Mouse (Mus musculus): ENCODE data around the gene Gm6460. TPM values are rescaled to one million over a fixed set of nuclear protein-coding genes. Genes with fewer than 3 reads are reported as not detected.
"Not testable (repeated sequence)": the region's sequence is repeated elsewhere in the genome, so short reads cannot be mapped to it uniquely, and the experiment has no call there.

The Gm6460 gene
- not detected for total RNA-seq (2018; cell fraction: chromatin; rRNA removed)
- total RNA-seq (2018; cell fraction: cytosol; rRNA removed), result not detected
- total RNA-seq (2018; cell fraction: nucleus; rRNA removed), result not detected
- not detected in 3 replicates for polyA plus RNA-seq (2018)

- H3K4me3 ChIP-seq (ENCODE audit: inconsistent target); H3K36me3 ChIP-seq (ENCODE audit: inconsistent target); H3K79me2 ChIP-seq (ENCODE audit: inconsistent target); H3K27ac ChIP-seq: not testable (repeated sequence)
- WGBS (ENCODE audit: missing documents), result no CpG with 5 or more reads among the region's 3 CpGs
Observed at GRCm38 (mm10) chr5:11594613-11595012, at the start of gene Gm6460. Gm6460 (plus strand) TSS chr5:11594913.

Other genes starting within 250 kb of the Gm6460 start
- not detected in 3 replicates for gene Gm8897, start 178.5 kb upstream of the Gm6460 start, polyA plus RNA-seq (2018)
- not detected in 3 replicates for gene Gm8906, start 92.2 kb upstream of the Gm6460 start, polyA plus RNA-seq (2018)
- not detected in 3 replicates for gene Gm8922, start 87.0 kb downstream of the Gm6460 start, polyA plus RNA-seq (2018)
- not detected in 3 replicates for gene Gm8926, start 175.6 kb downstream of the Gm6460 start, polyA plus RNA-seq (2018)